Mouse (Mus musculus): ENCODE data around the gene Tmem251. TPM values are rescaled to one million over a fixed set of nuclear protein-coding genes. Genes with fewer than 3 reads are reported as not detected.

Tmem251 gene
- polyA plus RNA-seq, 1 experiment from 2014 or later: 9.5 TPM

GRCm38 (mm10) chr12:102763696-102764095 is 20.1 kb downstream of the Tmem251 start:
- no peak for ATAC-seq (ENCODE audit: borderline replicate concordance, extremely low read depth, low FRiP score, low TSS enrichment)
- H3K27me3 ChIP-seq: no peaks in the 10 kb centered on the region
- H3K36me3 ChIP-seq: peaks cover 47% of the 10 kb centered on the region

GRCm38 (mm10) chr12:102769000-102769399 is 25.4 kb downstream of the Tmem251 start:
- no peak overlapping the region for H3K4me2 ChIP-seq
- no peak overlapping the region for H3K4me3 ChIP-seq
- no peaks in the 10 kb centered on the region for H3K9me3 ChIP-seq
- 85% methylated on average over 4 of the region's 4 CpGs for WGBS
- no peaks in the 10 kb centered on the region for H3K4me1 ChIP-seq
- H3K9ac ChIP-seq: no peak overlapping the region
- H3K27ac ChIP-seq: no peak overlapping the region
- no peaks in the 10 kb centered on the region for H3K27me3 ChIP-seq
- peaks cover 82% of the 10 kb centered on the region for H3K36me3 ChIP-seq
- no peak for ATAC-seq (ENCODE audit: borderline replicate concordance, extremely low read depth, low FRiP score, low TSS enrichment)

More at GRCm38 (mm10) chr12:102763696-102764095, 20.1 kb downstream of the Tmem251 start:
- H3K4me3 ChIP-seq: no peak overlapping the region
- no peak overlapping the region for H3K9ac ChIP-seq
- H3K4me2 ChIP-seq: no peak overlapping the region
- H3K9me3 ChIP-seq: no peaks in the 10 kb centered on the region
- peaks cover 14% of the 10 kb centered on the region for H3K4me1 ChIP-seq
- H3K27ac ChIP-seq: no peak overlapping the region

GRCm38 (mm10) chr12:102771601-102772000 is 28.0 kb downstream of the Tmem251 start:
- Histone ChIP-seq H3K4me1 (no peaks in the 10 kb centered on the region), H3K4me3 (no peak overlapping the region), H3K36me3 (peaks cover 85% of the 10 kb centered on the region), H3K9ac (no peak overlapping the region), H3K4me2 (no peak overlapping the region), H3K27ac (no peak overlapping the region), H3K27me3 (no peaks in the 10 kb centered on the region), H3K9me3 (no peaks in the 10 kb centered on the region)
- 95% methylated on average over 8 of the region's 8 CpGs for WGBS
- no peak for ATAC-seq (ENCODE audit: borderline replicate concordance, extremely low read depth, low FRiP score, low TSS enrichment)

- Histone ChIP-seq H3K4me3 (no peak overlapping the region), H3K27ac (no peak overlapping the region), H3K9me3 (no peaks in the 10 kb centered on the region), H3K27me3 (no peaks in the 10 kb centered on the region), H3K4me2 (no peak overlapping the region), H3K36me3 (peaks cover 84% of the 10 kb centered on the region), H3K4me1 (no peaks in the 10 kb centered on the region), H3K9ac (no peak overlapping the region)
- WGBS: 94% methylated on average over 5 of the region's 5 CpGs
- no peak; the same call in 1 of the 2 replicates for ATAC-seq (ENCODE audit: borderline replicate concordance, extremely low read depth, low FRiP score, low TSS enrichment)
Measured at GRCm38 (mm10) chr12:102772676-102773075, 29.1 kb downstream of the Tmem251 start.

GRCm38 (mm10) chr12:102776035-102776434 is 32.5 kb downstream of the Tmem251 start:
- Histone ChIP-seq H3K27me3 (no peaks in the 10 kb centered on the region), H3K9ac (no peak overlapping the region), H3K9me3 (no peaks in the 10 kb centered on the region), H3K4me3 (no peak overlapping the region), H3K36me3 (peaks cover 55% of the 10 kb centered on the region), H3K4me1 (no peaks in the 10 kb centered on the region), H3K4me2 (no peak overlapping the region), H3K27ac (no peak overlapping the region)
- no peak for ATAC-seq (ENCODE audit: borderline replicate concordance, extremely low read depth, low FRiP score, low TSS enrichment)
- 89% methylated on average over 14 of the region's 14 CpGs for WGBS

GRCm38 (mm10) chr12:102778151-102778550 is 34.6 kb downstream of the Tmem251 start:
- Histone ChIP-seq H3K4me1 (no peaks in the 10 kb centered on the region), H3K9ac (no peak overlapping the region), H3K36me3 (peaks cover 39% of the 10 kb centered on the region)

GRCm38 (mm10) chr12:102779452-102779851 is 35.9 kb downstream of the Tmem251 start:
- no peak overlapping the region for H3K27ac ChIP-seq
- H3K9ac ChIP-seq: no peak overlapping the region
- no peak overlapping the region for H3K4me2 ChIP-seq
- 45% methylated on average over 3 of the region's 3 CpGs for WGBS
- no peaks in the 10 kb centered on the region for H3K27me3 ChIP-seq
- H3K36me3 ChIP-seq: peaks cover 39% of the 10 kb centered on the region
- no peak overlapping the region for H3K4me3 ChIP-seq
- H3K9me3 ChIP-seq: no peaks in the 10 kb centered on the region
- no peaks in the 10 kb centered on the region for H3K4me1 ChIP-seq
- ATAC-seq (ENCODE audit: borderline replicate concordance, extremely low read depth, low FRiP score, low TSS enrichment): peak; percentile 79

More at GRCm38 (mm10) chr12:102778151-102778550, 34.6 kb downstream of the Tmem251 start:
- H3K27ac ChIP-seq: no peak overlapping the region
- 83% methylated on average over 5 of the region's 5 CpGs for WGBS
- H3K4me2 ChIP-seq: no peak overlapping the region
- no peak overlapping the region for H3K4me3 ChIP-seq
- H3K27me3 ChIP-seq: no peaks in the 10 kb centered on the region
- H3K9me3 ChIP-seq: no peaks in the 10 kb centered on the region
- no peak for ATAC-seq (ENCODE audit: borderline replicate concordance, extremely low read depth, low FRiP score, low TSS enrichment)

GRCm38 (mm10) chr12:102782841-102783240 is 39.3 kb downstream of the Tmem251 start:
- 87% methylated on average over 5 of the region's 5 CpGs for WGBS
- H3K4me3 ChIP-seq: no peak overlapping the region
- no peaks in the 10 kb centered on the region for H3K4me1 ChIP-seq
- H3K4me2 ChIP-seq: no peak overlapping the region
- no peaks in the 10 kb centered on the region for H3K27me3 ChIP-seq
- no peak for ATAC-seq (ENCODE audit: borderline replicate concordance, extremely low read depth, low FRiP score, low TSS enrichment)
- H3K27ac ChIP-seq: no peak overlapping the region
- H3K36me3 ChIP-seq: peaks cover 42% of the 10 kb centered on the region
- no peak overlapping the region for H3K9ac ChIP-seq
- H3K9me3 ChIP-seq: no peaks in the 10 kb centered on the region

- no peaks in the 10 kb centered on the region for H3K4me1 ChIP-seq
- H3K36me3 ChIP-seq: peaks cover 54% of the 10 kb centered on the region
- no peak overlapping the region for H3K4me3 ChIP-seq
- no peak overlapping the region for H3K4me2 ChIP-seq
- WGBS: 89% methylated on average over 19 of the region's 19 CpGs
- H3K9ac ChIP-seq: no peak overlapping the region
- H3K27ac ChIP-seq: no peak overlapping the region
- no peaks in the 10 kb centered on the region for H3K9me3 ChIP-seq
- H3K27me3 ChIP-seq: no peaks in the 10 kb centered on the region
- no peak for ATAC-seq (ENCODE audit: borderline replicate concordance, extremely low read depth, low FRiP score, low TSS enrichment)
Measured at GRCm38 (mm10) chr12:102784899-102785592, 41.5 kb downstream of the Tmem251 start.

GRCm38 (mm10) chr12:102785593-102785985 is 42.0 kb downstream of the Tmem251 start:
- peaks cover 59% of the 10 kb centered on the region for H3K36me3 ChIP-seq
- 84% methylated on average over 5 of the region's 5 CpGs for WGBS

GRCm38 (mm10) chr12:102787927-102788326 is 44.4 kb downstream of the Tmem251 start:
- peaks cover 76% of the 10 kb centered on the region for H3K36me3 ChIP-seq
- H3K4me1 ChIP-seq: no peaks in the 10 kb centered on the region
- no peak overlapping the region for H3K9ac ChIP-seq
- H3K4me3 ChIP-seq: no peak overlapping the region
- H3K9me3 ChIP-seq: no peaks in the 10 kb centered on the region
- H3K4me2 ChIP-seq: no peak overlapping the region
- no peak overlapping the region for H3K27ac ChIP-seq
- ATAC-seq (ENCODE audit: borderline replicate concordance, extremely low read depth, low FRiP score, low TSS enrichment): no peak
- no peaks in the 10 kb centered on the region for H3K27me3 ChIP-seq
- WGBS: 82% methylated on average over 7 of the region's 7 CpGs

More at GRCm38 (mm10) chr12:102785593-102785985, 42.0 kb downstream of the Tmem251 start:
- Histone ChIP-seq H3K27ac (no peak overlapping the region), H3K9me3 (no peaks in the 10 kb centered on the region), H3K4me3 (no peak overlapping the region), H3K4me2 (no peak overlapping the region), H3K9ac (no peak overlapping the region), H3K27me3 (no peaks in the 10 kb centered on the region), H3K4me1 (no peaks in the 10 kb centered on the region)
- ATAC-seq (ENCODE audit: borderline replicate concordance, extremely low read depth, low FRiP score, low TSS enrichment): no peak
